Mouse (Mus musculus): Measurements from ENCODE around the gene Tmem108. TPM values are rescaled to one million over a fixed set of nuclear protein-coding genes. Genes with fewer than 3 reads are reported as not detected.

The Tmem108 gene
- total and polyA plus RNA-seq, 2 experiments from 2014 or later: 23.5 to 25.1 TPM

DNA sequence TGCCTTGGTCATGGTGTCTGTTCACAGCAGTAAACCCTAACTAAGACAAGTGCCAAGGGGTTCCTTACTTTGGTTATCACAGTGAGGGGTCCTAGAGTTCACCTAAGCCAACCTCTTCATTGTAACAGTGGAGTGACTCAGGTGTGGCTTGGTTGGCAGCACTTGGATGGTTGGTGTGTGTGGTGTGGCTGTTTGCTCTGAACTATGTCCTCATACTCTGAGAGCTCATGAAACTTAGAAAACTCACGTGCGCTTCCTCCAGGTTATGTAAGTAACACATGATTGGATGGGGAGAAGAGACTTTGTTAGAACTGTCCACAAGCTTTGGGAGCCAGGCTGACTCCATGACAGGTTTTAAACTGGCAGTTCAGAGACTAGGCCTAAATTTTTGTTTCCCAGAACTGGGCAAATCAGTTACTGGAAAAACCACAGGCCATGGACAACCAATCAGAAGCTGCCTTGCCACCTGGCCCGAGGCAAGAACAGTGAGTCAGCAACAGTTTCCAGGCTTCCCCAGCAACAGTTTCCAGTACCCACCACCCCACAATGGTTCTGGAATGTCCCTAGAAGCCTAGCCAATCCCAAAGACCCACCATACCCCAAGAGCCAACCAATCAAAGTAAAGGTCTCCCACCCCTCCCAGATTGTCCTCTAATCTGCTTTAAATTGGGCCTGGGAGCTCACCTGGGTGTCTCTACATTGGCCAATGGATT lies 257.9 kb downstream of the Tmem108 start:
- 87% methylated on average over 3 of the region's 3 CpGs for WGBS
- Histone ChIP-seq H3K27me3 (ENCODE audit: control insufficient read depth, insufficient read depth, low read length) (no peaks in the 10 kb centered on the region), H3K4me1 (ENCODE audit: control insufficient read depth, insufficient read depth) (peaks cover 8% of the 10 kb centered on the region), H3K4me2 (ENCODE audit: low read depth, low read length) (no peak overlapping the region), H3K27ac (ENCODE audit: low read depth) (no peak overlapping the region), H3K9me3 (replicated peaks; ENCODE audit: control insufficient read depth, low read length) (no peaks in the 10 kb centered on the region), H3K36me3 (replicated peaks; ENCODE audit: control insufficient read depth, insufficient read depth, low read length) (no peaks in the 10 kb centered on the region), H3K4me3 (ENCODE audit: low read depth, low read length) (no peak overlapping the region), H3K9ac (replicated peaks; ENCODE audit: low read depth, low read length) (no peak overlapping the region)
- DNase-seq (ENCODE audit: low spot score) (no peak), ATAC-seq (ENCODE audit: insufficient read depth, low read depth) (no peak)
- TF ChIP-seq CTCF (IDR thresholded peaks at IDR 0.05; ENCODE audit: low read depth) (no peak), EP300 (IDR thresholded peaks at IDR 0.05; ENCODE audit: low read depth) (no peak)

DNA sequence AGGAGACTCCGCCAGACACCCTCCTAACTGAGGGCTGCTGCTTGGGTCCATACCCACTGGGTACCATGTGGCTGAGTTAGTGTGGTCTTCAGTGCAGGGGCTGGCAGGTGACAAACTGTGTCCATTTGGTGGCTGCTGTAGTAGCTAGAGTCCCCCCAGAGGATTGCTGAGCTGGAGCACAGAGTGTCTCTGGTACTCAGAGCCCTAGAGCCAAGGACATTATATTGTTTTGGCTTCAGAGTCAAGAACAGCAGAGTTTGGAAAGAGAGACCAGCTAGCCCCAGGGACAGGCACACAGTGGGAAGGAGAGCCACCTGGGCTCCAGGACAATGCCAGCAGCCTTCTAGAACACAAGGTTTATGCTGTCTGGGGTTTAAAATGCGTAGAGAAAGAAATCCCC lies 259.0 kb downstream of the Tmem108 start:
- H3K4me3 ChIP-seq (ENCODE audit: low read depth, low read length): no peak overlapping the region
- DNase-seq (ENCODE audit: low spot score) (no peak), ATAC-seq (ENCODE audit: insufficient read depth, low read depth) (no peak)
- 90% methylated on average over 2 of the region's 2 CpGs for WGBS
- H3K27ac ChIP-seq (ENCODE audit: low read depth): no peak overlapping the region
- H3K9me3 ChIP-seq (replicated peaks; ENCODE audit: control insufficient read depth, low read length): no peaks in the 10 kb centered on the region
- H3K27me3 ChIP-seq (ENCODE audit: control insufficient read depth, insufficient read depth, low read length): no peaks in the 10 kb centered on the region
- H3K36me3 ChIP-seq (replicated peaks; ENCODE audit: control insufficient read depth, insufficient read depth, low read length): no peaks in the 10 kb centered on the region
- H3K4me2 ChIP-seq (ENCODE audit: low read depth, low read length): no peak overlapping the region
- no peak for TF ChIP-seq EP300 (IDR thresholded peaks at IDR 0.05; ENCODE audit: low read depth)
- no peak for TF ChIP-seq CTCF (IDR thresholded peaks at IDR 0.05; ENCODE audit: low read depth)
- H3K9ac ChIP-seq (replicated peaks; ENCODE audit: low read depth, low read length): no peak overlapping the region
- H3K4me1 ChIP-seq (ENCODE audit: control insufficient read depth, insufficient read depth): peaks cover 8% of the 10 kb centered on the region

DNA sequence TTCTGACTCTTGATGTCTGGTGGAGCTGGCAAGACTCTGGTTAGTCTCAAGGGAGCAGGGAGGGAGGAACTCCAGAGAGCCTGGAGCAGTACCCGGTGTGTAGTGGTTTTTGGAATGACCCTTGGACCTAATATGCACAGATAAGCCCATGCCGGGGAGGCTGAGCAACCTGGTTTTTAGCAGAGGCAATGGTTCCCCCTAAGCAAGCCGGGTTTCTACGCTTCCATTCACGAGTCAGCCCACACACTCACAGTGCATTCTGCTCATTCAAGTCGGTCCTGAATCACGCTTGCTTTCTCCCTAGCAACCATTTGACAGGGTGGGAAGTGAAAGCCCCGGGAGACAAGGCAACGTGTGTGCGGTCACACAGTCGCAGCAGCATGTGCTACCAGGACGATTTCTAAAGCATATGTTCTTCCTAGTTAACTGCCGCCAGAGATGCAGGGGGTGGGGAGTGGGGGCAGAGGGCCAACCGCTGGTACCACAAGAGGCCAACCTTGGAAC lies 259.7 kb downstream of the Tmem108 start:
- H3K4me2 ChIP-seq (ENCODE audit: low read depth, low read length): peak overlapping the region; percentile 8
- WGBS: 10% methylated on average over 14 of the region's 14 CpGs
- no peaks in the 10 kb centered on the region for H3K9me3 ChIP-seq (replicated peaks; ENCODE audit: control insufficient read depth, low read length)
- ATAC-seq (ENCODE audit: insufficient read depth, low read depth): peak; percentile 33; the same call in 1 of the 2 replicates
- H3K4me3 ChIP-seq (ENCODE audit: low read depth, low read length): no peak overlapping the region
- no peak for DNase-seq (ENCODE audit: low spot score)
- H3K36me3 ChIP-seq (replicated peaks; ENCODE audit: control insufficient read depth, insufficient read depth, low read length): no peaks in the 10 kb centered on the region
- no peaks in the 10 kb centered on the region for H3K27me3 ChIP-seq (ENCODE audit: control insufficient read depth, insufficient read depth, low read length)
- H3K4me1 ChIP-seq (ENCODE audit: control insufficient read depth, insufficient read depth): peaks cover 8% of the 10 kb centered on the region
- no peak overlapping the region for H3K27ac ChIP-seq (ENCODE audit: low read depth)
- H3K9ac ChIP-seq (replicated peaks; ENCODE audit: low read depth, low read length): no peak overlapping the region
- TF ChIP-seq CTCF (IDR thresholded peaks at IDR 0.05; ENCODE audit: low read depth) (no peak), EP300 (IDR thresholded peaks at IDR 0.05; ENCODE audit: low read depth) (no peak)

DNA sequence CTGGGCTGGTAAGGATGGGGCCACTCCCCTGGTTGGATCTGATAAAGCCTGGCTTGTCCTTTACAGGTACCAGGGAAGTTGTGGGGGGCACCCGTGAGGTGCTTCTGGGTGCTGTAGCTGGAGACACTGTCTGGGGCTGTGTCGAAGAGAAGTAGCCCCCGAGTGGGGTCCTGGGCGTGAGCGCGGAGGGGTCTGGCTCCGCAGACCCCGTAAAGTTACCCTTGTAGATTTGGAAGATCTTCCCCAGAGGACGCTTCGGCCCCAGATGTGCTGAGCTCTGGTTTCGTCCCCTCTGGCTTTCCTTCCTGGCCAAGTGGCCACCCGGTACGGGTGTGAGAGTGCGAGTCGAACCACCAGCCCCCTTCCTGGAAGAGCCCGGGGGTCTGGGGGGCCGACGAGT lies 262.3 kb downstream of the Tmem108 start:
- H3K36me3 ChIP-seq (replicated peaks; ENCODE audit: control insufficient read depth, insufficient read depth, low read length): no peaks in the 10 kb centered on the region
- H3K4me3 ChIP-seq (ENCODE audit: low read depth, low read length): no peak overlapping the region
- no peak overlapping the region for H3K27ac ChIP-seq (ENCODE audit: low read depth)
- WGBS: 88% methylated on average over 18 of the region's 18 CpGs
- no peak for TF ChIP-seq EP300 (IDR thresholded peaks at IDR 0.05; ENCODE audit: low read depth)
- TF ChIP-seq CTCF (IDR thresholded peaks at IDR 0.05; ENCODE audit: low read depth): no peak
- no peak for DNase-seq (ENCODE audit: low spot score)
- H3K9ac ChIP-seq (replicated peaks; ENCODE audit: low read depth, low read length): no peak overlapping the region
- ATAC-seq (ENCODE audit: insufficient read depth, low read depth): no peak
- H3K9me3 ChIP-seq (replicated peaks; ENCODE audit: control insufficient read depth, low read length): no peaks in the 10 kb centered on the region
- peaks cover 8% of the 10 kb centered on the region for H3K4me1 ChIP-seq (ENCODE audit: control insufficient read depth, insufficient read depth)
- H3K4me2 ChIP-seq (ENCODE audit: low read depth, low read length): no peak overlapping the region
- H3K27me3 ChIP-seq (ENCODE audit: control insufficient read depth, insufficient read depth, low read length): no peaks in the 10 kb centered on the region

DNA sequence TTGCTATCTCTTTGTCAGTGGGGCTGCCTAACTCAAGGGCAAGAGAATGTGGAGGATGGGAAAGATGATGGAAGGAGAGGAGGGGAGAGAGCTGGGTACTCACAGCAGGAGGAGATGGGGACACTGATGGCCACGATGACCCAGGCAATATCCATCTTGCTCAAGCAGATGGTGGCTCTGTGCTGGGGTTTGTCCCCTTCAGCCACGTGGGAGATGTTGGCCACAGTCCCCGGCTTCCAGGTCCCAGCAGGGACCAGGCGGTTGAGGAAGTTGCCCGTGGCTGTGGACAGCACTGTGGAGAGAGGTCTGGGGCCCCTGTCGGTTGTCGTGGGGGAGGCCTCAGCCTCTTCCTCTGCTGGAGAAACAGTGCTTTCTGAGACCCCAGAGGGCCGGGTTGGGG lies 262.9 kb downstream of the Tmem108 start:
- Histone ChIP-seq H3K9ac (replicated peaks; ENCODE audit: low read depth, low read length) (no peak overlapping the region), H3K4me3 (ENCODE audit: low read depth, low read length) (no peak overlapping the region), H3K9me3 (replicated peaks; ENCODE audit: control insufficient read depth, low read length) (no peaks in the 10 kb centered on the region), H3K4me1 (ENCODE audit: control insufficient read depth, insufficient read depth) (peaks cover 8% of the 10 kb centered on the region), H3K4me2 (ENCODE audit: low read depth, low read length) (no peak overlapping the region), H3K27ac (ENCODE audit: low read depth) (no peak overlapping the region), H3K36me3 (replicated peaks; ENCODE audit: control insufficient read depth, insufficient read depth, low read length) (no peaks in the 10 kb centered on the region), H3K27me3 (ENCODE audit: control insufficient read depth, insufficient read depth, low read length) (no peaks in the 10 kb centered on the region)
- ATAC-seq (ENCODE audit: insufficient read depth, low read depth) (no peak), DNase-seq (ENCODE audit: low spot score) (no peak)
- 68% methylated on average over 7 of the region's 8 CpGs for WGBS
- no peak for TF ChIP-seq EP300 (IDR thresholded peaks at IDR 0.05; ENCODE audit: low read depth)
- TF ChIP-seq CTCF (IDR thresholded peaks at IDR 0.05; ENCODE audit: low read depth): no peak

DNA sequence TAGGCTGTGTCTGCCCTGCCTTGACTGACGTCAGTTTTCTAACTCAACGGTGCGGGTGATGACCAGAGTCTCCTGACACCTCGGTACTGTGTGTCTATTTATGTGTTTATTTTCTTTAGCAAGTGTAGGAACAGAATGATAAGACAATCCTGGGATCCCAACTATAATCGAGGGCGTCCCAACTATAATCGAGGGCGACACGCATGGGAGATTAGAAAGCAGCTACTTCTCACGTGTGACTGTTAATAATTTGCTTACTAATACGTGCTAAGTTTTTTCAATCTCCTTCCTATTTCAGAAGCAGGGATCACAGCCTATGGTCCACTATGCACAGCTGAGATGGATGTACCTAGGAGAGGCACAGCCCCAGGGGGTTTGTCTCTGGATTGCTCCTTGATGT lies 266.2 kb downstream of the Tmem108 start:
- peaks cover 8% of the 10 kb centered on the region for H3K4me1 ChIP-seq (ENCODE audit: control insufficient read depth, insufficient read depth)
- no peaks in the 10 kb centered on the region for H3K27me3 ChIP-seq (ENCODE audit: control insufficient read depth, insufficient read depth, low read length)
- H3K4me2 ChIP-seq (ENCODE audit: low read depth, low read length): no peak overlapping the region
- no peaks in the 10 kb centered on the region for H3K9me3 ChIP-seq (replicated peaks; ENCODE audit: control insufficient read depth, low read length)
- no peaks in the 10 kb centered on the region for H3K36me3 ChIP-seq (replicated peaks; ENCODE audit: control insufficient read depth, insufficient read depth, low read length)
- TF ChIP-seq EP300 (IDR thresholded peaks at IDR 0.05; ENCODE audit: low read depth): no peak
- no peak for TF ChIP-seq CTCF (IDR thresholded peaks at IDR 0.05; ENCODE audit: low read depth)
- no peak overlapping the region for H3K4me3 ChIP-seq (ENCODE audit: low read depth, low read length)
- DNase-seq (ENCODE audit: low spot score): no peak
- ATAC-seq (ENCODE audit: insufficient read depth, low read depth): no peak
- no peak overlapping the region for H3K27ac ChIP-seq (ENCODE audit: low read depth)
- 61% methylated on average over 11 of the region's 11 CpGs for WGBS
- H3K9ac ChIP-seq (replicated peaks; ENCODE audit: low read depth, low read length): no peak overlapping the region

Measured in heart, postnatal 0 days (tissue).